Comparison of ENCODE assay signal across 18 mouse cellular contexts in the genomic region with DNA sequence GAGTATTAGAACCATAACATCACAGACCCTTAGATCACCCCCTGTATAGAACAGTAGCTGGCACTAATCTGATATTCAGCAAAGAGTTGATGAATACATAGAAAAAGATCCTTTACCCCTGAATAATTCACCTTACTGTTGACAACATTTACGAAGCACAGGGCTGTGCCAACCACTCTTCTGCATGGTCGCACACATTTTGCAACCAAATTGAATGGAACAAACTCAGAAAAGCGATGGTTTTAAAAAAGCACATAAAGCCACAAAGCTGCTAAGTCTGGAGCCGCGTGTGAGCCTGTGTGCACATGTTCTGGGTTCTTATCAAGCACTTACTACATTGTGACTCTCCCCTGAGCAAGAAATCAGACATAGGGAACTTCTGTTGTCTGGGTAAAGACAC.
DNase-seq lines count a peak whose midpoint lies in the region; ATAC-seq and TF ChIP-seq lines count a peak whose summit lies in the region.
"Had no signal": no experiment of that assay in that cellular context is flagged by ENCODE, and none has a peak within 500 bp of the region (broad histone marks: within the 10 kb centered on the region; RNA-seq: fewer than 3 reads in every experiment).

No protein-coding gene starts in this region.

- no peak overlapping the region for H3K9ac ChIP-seq in hindbrain, postnatal 0 days (replicated peaks; ENCODE audit: low read length)
- H3K9ac ChIP-seq: embryonic facial prominence, embryonic 12.5 days; liver, embryonic 12.5 days; lung, embryonic 15.5 days; midbrain, embryonic 13.5 days had no signal

- no peak for TF ChIP-seq CTCF in cerebellum, adult 2 months (IDR thresholded peaks at IDR 0.05; ENCODE audit: borderline replicate concordance, insufficient read depth, low read depth, low read length)
- no peak for TF ChIP-seq CTCF in hindbrain, postnatal 0 days (IDR thresholded peaks at IDR 0.05; ENCODE audit: low read depth)

- 58% methylated on average over 5 of the region's 5 CpGs for WGBS in cerebellum, adult 2 months
- WGBS in hindbrain, postnatal 0 days: 37% methylated on average over 5 of the region's 5 CpGs

- H3K27me3 ChIP-seq in cerebellum, adult 2 months (ENCODE audit: control insufficient read depth, insufficient read depth, low read length): no peaks in the 10 kb centered on the region
- H3K27me3 ChIP-seq in hindbrain, postnatal 0 days (ENCODE audit: insufficient read depth, low read length): no peaks in the 10 kb centered on the region
- H3K27me3 ChIP-seq: liver, embryonic 12.5 days; lung, embryonic 15.5 days; midbrain, embryonic 13.5 days had no signal

- no peak overlapping the region for H3K4me3 ChIP-seq in cerebellum, adult 2 months (replicated peaks; ENCODE audit: insufficient read depth, low read depth, low read length)
- H3K4me3 ChIP-seq in hindbrain, postnatal 0 days (ENCODE audit: low read length): no peak overlapping the region
- H3K4me3 ChIP-seq: embryonic facial prominence, embryonic 12.5 days; heart, embryonic 10.5 days; limb, embryonic 10.5 days; liver, embryonic 12.5 days; lung, embryonic 15.5 days; midbrain, embryonic 13.5 days; myocyte had no signal

- TF ChIP-seq POLR2A in cerebellum, adult 2 months (IDR thresholded peaks at IDR 0.05; ENCODE audit: borderline replicate concordance, insufficient read depth, low read length): no peak

- peaks cover 26% of the 10 kb centered on the region; the same call in 1 of the 2 replicates for H3K4me1 ChIP-seq in cerebellum, adult 2 months (ENCODE audit: control insufficient read depth, insufficient read depth, low read length)
- H3K4me1 ChIP-seq in hindbrain, postnatal 0 days (ENCODE audit: insufficient read depth, low read length): no peaks in the 10 kb centered on the region; the same call in none of the 2 replicates
- H3K4me1 ChIP-seq: liver, embryonic 12.5 days had no signal

- ATAC-seq in hindbrain, postnatal 0 days: no peak
- ATAC-seq: activated CD4-positive, CD25-positive, alpha-beta regulatory T cell, adult 4 months; liver, embryonic 12.5 days had no signal

- no peaks in the 10 kb centered on the region for H3K9me3 ChIP-seq in hindbrain, postnatal 0 days (ENCODE audit: low read length)
- H3K9me3 ChIP-seq: embryonic facial prominence, embryonic 12.5 days; heart, embryonic 10.5 days; limb, embryonic 10.5 days; liver, embryonic 12.5 days; lung, embryonic 15.5 days; midbrain, embryonic 13.5 days had no signal

- H3K36me3 ChIP-seq in hindbrain, postnatal 0 days (ENCODE audit: insufficient read depth, low read length): no peaks in the 10 kb centered on the region
- H3K36me3 ChIP-seq: embryonic facial prominence, embryonic 12.5 days; heart, embryonic 10.5 days; limb, embryonic 10.5 days; liver, embryonic 12.5 days; lung, embryonic 15.5 days; midbrain, embryonic 13.5 days had no signal

- intact Hi-C loops in left cerebral cortex, postnatal 4 days (cut with DNase I): no loop called here
- intact Hi-C loops in left cerebral cortex, postnatal 14 days (cut with DNase I): no loop called here

- no peak overlapping the region for H3K27ac ChIP-seq in cerebellum, adult 2 months (ENCODE audit: insufficient read depth, low read length)
- H3K27ac ChIP-seq in hindbrain, postnatal 0 days: peak overlapping the region; percentile 66; the same call in 1 of the 2 replicates
- H3K27ac ChIP-seq: embryonic facial prominence, embryonic 12.5 days; heart, embryonic 10.5 days; limb, embryonic 10.5 days; liver, embryonic 12.5 days; lung, embryonic 15.5 days had no signal

- no peak overlapping the region for H3K4me2 ChIP-seq in hindbrain, postnatal 0 days (ENCODE audit: low read depth, low read length)
- H3K4me2 ChIP-seq: embryonic facial prominence, embryonic 12.5 days; liver, embryonic 12.5 days; lung, embryonic 15.5 days; midbrain, embryonic 13.5 days had no signal

- DNase-seq in cerebellum, adult 2 months: peak; percentile 15 to 23
- DNase-seq in cerebellum, adult 11 months: no peak
- DNase-seq in left cerebral cortex, postnatal 4 days: peak; percentile 50
- no peak for DNase-seq in left cerebral cortex, postnatal 14 days (ENCODE audit: low spot score in 2 of 2)
- DNase-seq in cerebellum, adult 9-10 months: peak; percentile 27
- peak; percentile 11 for DNase-seq in hindbrain, postnatal 0 days (ENCODE audit: low spot score)
- DNase-seq in left cerebral cortex, adult 9 months (ENCODE audit: low spot score in 2 of 2): no peak
- DNase-seq in thymus, postnatal 10 days (ENCODE audit: low spot score in 2 of 2): no peak
- DNase-seq: gastrocnemius, postnatal 36 days; thymus, postnatal 14 days had no signal

Comparison
In these comparisons a context has a peak if more than half of its experiments do, and no peak if none do; other contexts are left out.
1. DNase-seq: peak in cerebellum, adult 2 months (2 of 2), left cerebral cortex, postnatal 4 days (single experiment), cerebellum, adult 9-10 months (single experiment) and hindbrain, postnatal 0 days (single experiment); none in cerebellum, adult 11 months (single experiment), left cerebral cortex, postnatal 14 days (0 of 2), left cerebral cortex, adult 9 months (0 of 2) and thymus, postnatal 10 days (0 of 2).